Mouse (Mus musculus): ENCODE data around the gene Sap30bp. TPM values are rescaled to one million over a fixed set of nuclear protein-coding genes. Genes with fewer than 3 reads are reported as not detected.

The Sap30bp gene
- total RNA-seq (2021), result 10 to 100 TPM; 20.6 to 23.8 TPM
- long read RNA-seq, experiment 1, transcript Sap30bp-203 (11 exons, 3,654 nt), result major isoform, 15 of 21 reads
- long read RNA-seq, experiment 1, partial matches to known transcripts, result 0 of 21 reads
- long read RNA-seq, experiment 1, other reads (novel, unspliced or antisense), result 6 of 21 reads
- long read RNA-seq, experiment 2, transcript Sap30bp-203 (11 exons, 3,654 nt), result major isoform, 23 of 32 reads
- long read RNA-seq, experiment 2, partial matches to known transcripts, result 1 of 32 reads
- long read RNA-seq, experiment 2, other reads (novel, unspliced or antisense), result 8 of 32 reads

DNA sequence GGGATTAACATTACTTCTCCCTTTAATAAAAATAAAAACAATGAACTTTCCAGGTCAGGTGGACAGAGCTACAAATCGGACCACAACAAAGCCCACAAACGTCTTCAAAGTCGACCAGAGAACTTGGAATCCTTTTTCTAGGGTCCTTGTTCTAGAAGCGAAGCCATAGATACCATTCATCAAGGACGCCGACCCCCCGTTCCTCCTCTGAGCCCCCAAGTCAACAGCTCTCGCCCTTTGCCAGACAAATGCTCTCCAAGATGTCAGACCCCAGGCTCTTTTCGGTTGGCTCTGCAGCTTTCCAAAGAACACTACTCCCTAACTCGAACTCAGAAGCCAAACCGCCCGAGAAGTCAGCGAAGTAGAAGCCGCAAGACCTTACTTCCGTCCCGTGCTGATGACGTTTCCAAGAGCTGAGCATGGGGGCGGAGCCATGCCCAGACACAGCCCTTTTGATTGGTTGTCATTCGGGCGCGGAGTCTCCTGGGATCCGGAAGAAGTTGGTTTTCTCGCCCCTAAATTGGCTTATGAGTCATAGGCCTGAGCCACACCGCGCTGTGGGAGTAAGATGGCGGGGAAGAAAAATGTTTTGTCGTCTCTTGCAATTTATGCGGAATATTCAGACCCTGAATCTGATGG lies at the start of gene Sap30bp, which contains the start of gene Recql5:
Gene Sap30bp, plus strand, starts transcription at position 175 of the 639 bp plus-strand sequence.
Gene Recql5, minus strand, starts transcription at position 370 of the 639 bp plus-strand sequence.
- peak; percentile 93 to 98 for DNase-seq
- intact Hi-C loops (cut with DNase I), result no loop called here

DNA sequence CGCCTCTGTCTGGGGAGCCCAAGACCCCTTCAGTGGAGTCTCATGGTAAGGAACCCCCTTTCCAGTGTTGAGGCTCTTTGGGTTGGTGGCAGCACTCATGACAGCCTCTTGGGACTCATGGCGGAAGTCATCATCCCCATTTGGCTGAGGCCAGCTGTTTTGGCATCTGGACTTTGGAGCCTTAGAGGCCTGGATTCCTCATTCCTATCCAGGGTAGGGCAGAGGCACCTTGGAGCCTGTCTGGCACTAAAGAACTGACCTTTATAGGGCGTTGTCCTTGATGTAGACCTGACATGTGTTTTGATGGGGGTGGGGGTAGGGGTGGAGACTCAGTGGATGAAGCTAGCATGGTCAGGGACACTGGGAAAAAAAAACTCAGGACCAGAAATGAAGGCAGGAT lies 48.7 kb upstream of the Sap30bp start:
- intact Hi-C loops (cut with DNase I), result no loop called here
- DNase-seq, result no peak

GRCm38 (mm10) chr11:115885281-115885680 lies 47.8 kb upstream of the Sap30bp start:
- no peak for DNase-seq
- intact Hi-C loops (cut with DNase I), result no loop called here

DNA sequence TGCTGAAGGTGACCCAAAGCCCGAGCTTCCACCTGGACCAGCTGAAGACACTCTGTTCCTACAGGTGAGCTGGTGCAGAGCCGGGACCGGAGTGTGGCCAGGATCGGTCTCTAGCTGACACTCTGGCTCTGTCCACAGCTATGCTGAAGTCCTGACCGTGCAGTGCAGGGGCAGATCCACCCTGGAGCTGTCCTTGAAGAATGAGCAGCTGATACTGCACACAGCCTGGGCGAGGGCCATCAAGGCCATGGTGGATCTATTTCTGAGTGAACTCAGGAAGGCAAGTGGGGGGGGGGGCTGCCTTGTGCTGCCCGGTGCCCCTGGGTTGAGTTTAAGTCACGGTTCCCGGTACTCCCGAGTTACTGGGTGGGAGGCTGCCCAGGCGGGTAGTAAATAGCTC lies 46.6 kb upstream of the Sap30bp start:
- intact Hi-C loops (cut with DNase I), result no loop called here
- DNase-seq, result no peak

DNA sequence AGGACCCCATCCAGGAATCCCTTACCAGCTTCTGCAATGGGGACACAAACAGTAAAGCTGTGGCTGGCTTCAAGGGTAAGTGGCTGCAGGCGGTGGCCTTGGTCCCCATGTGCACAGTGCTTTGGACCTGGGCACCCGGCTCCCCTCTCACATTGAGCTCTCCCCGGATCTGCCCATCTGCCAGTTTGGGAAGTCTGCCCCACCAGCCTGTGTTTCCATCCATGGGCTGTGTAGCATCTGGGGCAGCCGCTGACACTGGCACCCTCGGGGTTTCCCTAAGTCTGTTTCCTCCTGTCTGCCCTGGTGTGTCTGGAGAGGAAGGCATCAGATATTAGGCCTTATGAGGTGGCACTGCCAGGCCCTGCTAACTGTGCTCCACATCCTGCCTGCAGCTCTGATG lies 45.1 kb upstream of the Sap30bp start:
- intact Hi-C loops (cut with DNase I), result no loop called here
- DNase-seq, result no peak

GRCm38 (mm10) chr11:115889159-115889558 lies 43.9 kb upstream of the Sap30bp start:
- intact Hi-C loops (cut with DNase I), result no loop called here

DNA sequence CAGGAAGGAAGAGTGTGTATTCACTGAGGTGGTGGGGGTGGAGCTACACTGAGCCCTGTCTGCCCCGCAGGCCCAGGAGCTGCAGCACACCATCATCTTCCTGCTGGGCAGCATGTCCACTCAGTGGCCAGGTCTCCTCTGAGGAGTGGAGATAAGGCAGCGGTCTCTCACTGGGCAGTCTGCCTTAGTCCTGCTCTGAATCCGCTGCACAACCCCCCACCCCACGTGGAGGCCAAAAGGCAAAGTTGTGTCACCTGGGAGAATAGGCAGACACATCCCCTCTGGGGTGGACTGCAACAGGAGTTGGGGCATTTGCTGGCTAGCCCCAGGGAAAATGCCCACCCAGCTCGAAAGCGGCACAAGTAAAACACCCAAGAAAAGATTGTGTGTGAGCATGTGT lies 40.9 kb upstream of the Sap30bp start:
- no peak for DNase-seq
- intact Hi-C loops (cut with DNase I), result no loop called here

More at GRCm38 (mm10) chr11:115889159-115889558, 43.9 kb upstream of the Sap30bp start:
- DNase-seq, result no peak

- intact Hi-C loops (cut with DNase I), result no loop called here
- DNase-seq, result no peak
Measured at GRCm38 (mm10) chr11:115893071-115893470, 40.0 kb upstream of the Sap30bp start.

DNA sequence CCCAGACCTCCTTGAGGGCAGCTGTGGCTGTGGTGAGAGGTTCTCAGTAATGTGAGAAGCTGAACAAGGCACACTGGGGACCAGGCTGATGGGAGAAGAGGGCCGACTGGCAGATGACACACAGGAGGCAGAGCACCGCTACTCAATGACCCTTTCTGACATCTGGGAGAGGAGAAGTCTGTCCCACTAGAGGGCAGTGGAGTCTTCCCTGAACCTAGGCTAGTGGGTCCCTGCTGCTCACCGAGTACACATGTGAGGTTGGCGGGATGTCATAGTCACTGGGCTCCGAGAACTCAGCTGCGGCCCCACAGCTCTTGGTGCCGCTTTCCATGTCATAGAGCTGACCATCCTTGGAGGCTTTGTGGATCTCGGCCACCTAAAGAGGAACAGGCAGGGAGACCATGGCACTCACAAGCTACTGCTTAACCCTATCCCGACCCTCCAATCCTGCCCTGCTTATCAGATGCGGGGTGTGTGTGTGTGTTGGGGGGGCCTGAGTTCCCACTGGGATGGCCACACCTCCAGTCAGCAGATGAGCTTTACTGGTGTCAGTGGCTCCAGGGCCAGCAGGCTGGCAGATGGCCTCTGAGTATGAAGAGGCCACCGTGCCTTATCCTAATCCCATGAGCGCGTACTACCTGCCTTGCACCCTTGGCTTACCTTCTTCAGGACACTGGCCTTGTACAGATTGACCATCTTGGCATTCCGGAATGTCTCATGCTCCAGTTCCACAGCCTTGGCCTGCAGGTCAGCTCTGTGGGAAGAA lies 38.1 kb upstream of the Sap30bp start:
- peak in 1 of 2 experiments; percentile 58 for DNase-seq
- intact Hi-C loops (cut with DNase I), result loop anchor here (2.0 kb wide), 1 partner anchor 24 kb away; no protein-coding TSS in a partner anchor

DNA sequence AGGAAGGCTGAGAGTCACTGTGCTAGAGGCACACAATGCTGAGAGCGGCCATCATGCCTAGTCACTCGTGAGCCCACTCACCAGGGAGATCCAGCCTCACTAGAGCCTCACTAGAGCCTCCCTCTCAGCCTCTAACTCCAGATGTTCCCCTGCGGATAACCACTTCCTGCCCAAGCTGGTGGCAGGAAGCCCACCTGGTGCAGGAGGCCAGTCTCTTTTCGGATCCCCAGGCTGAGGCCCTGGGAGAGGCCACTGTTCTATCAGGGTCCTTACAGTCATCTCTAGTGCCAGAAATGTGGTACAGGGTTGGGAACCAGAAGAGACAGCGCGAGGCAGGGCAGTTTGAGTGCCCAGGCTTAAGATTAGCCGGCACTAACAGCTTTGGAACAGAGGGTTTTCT lies 34.6 kb upstream of the Sap30bp start:
- intact Hi-C loops (cut with DNase I), result no loop called here
- no peak for DNase-seq

GRCm38 (mm10) chr11:115898886-115899285 lies 34.2 kb upstream of the Sap30bp start:
- DNase-seq, result peak; percentile 52 to 72
- intact Hi-C loops (cut with DNase I), result no loop called here

- DNase-seq, result peak; percentile 59 to 73
- intact Hi-C loops (cut with DNase I), result no loop called here
Measured at GRCm38 (mm10) chr11:115899486-115900266, 33.4 kb upstream of the Sap30bp start, which contains the start of gene Smim5. Smim5 (plus strand) TSS chr11:115899966.

DNA sequence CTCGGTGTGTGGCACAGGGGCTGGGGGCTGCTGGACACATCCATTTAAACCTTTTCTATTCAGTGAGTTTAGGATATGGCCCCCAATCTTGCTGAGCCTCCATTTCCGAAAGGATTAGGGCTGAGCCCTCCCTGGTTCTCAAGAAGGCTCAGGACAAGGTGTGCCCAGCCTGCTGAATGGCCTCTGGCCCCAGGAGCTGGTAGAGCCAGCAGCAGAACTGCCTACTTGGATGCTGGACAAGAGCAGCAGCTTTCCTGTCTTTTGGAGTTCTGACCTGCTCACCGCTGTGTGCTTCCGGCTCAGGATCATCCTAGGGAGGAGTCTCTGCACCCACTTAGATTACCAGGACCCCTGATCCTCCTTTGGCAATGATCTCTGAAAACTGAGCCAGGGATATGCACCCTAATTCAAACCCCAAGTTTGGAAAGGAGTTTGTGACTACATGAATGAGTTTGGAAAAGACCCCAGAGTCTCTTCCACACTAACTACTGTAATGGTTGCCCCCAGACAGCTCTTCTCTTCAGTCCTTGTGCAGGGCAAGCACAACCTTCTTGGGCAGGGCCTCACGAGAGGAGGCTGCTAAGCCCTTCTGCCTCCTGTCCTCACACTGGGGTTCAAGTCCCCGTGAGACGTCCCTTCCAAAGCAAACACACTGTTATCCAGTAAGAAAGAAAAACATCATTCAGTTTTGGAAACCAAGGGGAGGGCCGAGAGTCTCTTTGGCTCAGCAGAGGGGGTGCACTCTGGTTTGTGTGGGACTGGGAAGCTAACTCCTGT lies 32.3 kb upstream of the Sap30bp start:
- intact Hi-C loops (cut with DNase I), result no loop called here
- peak in 1 of 2 experiments; percentile 30 for DNase-seq

GRCm38 (mm10) chr11:115901338-115902161 lies 31.5 kb upstream of the Sap30bp start:
- intact Hi-C loops (cut with DNase I), result no loop called here
- DNase-seq, result peak in 1 of 2 experiments; percentile 13

- intact Hi-C loops (cut with DNase I), result no loop called here
- DNase-seq, result peak in 1 of 2 experiments; percentile 50
Measured at GRCm38 (mm10) chr11:115902177-115902576, 30.9 kb upstream of the Sap30bp start.

DNA sequence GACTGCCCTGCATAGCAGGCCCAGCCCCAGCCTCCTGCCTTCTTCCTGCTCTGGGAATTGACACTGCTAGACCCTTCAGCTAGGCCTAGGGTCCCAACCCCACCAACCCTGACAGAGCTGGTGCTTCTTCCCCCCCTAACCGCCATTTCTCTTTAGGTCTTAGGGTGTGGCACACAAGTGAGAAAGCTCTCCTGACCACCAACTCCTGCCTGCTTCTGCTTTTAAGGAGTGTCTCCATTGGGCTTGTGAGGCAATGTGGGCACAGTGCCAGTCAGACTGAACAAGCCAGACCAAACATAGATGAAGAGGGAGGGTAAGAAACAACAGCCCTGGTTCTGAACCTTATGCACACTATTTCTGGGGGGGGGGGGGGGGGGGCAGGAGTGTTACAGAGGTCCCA lies 30.3 kb upstream of the Sap30bp start:
- intact Hi-C loops (cut with DNase I), result no loop called here
- peak; percentile 68 to 74 for DNase-seq

DNA sequence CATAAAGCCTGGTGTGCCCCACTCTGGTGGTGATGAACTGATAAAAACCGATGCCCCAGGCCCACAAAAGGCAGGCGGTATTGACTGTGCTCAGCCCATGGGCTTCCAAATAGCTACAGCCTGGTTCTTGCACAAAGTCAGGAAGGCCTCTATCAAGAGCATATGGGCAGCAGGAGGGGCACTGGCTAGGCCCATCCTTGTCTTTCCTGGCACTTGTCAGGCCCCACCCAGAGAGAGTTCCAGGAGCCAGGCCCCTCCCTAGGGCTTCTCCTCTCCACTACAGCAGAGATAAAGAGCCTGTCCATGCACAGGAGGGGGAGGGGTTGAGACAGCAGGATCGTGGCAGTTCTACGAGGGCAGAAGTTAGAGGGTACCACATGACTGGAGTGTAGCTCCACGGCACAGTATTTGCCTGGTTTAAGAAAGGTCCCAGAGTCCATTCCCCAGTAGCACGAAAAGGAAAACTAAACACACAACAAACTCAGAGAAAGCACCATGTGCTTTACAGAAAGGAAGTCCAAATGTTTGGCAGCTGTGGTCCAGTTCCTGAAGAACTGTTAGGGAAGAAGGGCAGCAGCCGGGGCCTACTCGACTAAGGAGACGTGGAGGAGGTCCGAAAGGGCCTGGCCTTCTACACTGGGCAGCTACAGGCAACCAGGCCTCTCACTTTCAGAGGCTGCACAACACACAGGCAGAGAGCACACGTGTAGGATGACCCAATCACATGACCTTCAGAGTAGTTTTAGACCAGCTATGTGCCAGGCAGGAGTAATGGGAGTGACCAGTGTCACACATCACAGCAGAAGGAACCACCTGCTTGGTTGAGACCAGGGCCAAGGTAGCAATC lies 29.5 kb upstream of the Sap30bp start:
- intact Hi-C loops (cut with DNase I), result no loop called here
- peak; percentile 56 to 63 for DNase-seq
